Mouse (Mus musculus): ENCODE results near the gene Mns1.
"Not testable (repeated sequence)": the region's sequence is repeated elsewhere in the genome, so short reads cannot be mapped to it uniquely, and the experiment has no call there.

Gene Mns1

GRCm38 (mm10) chr9:72437822-72438701 lies at the start of gene Mns1:
TSS of gene Mns1 (plus strand) at chr9:72438011.
- DNase-seq (ENCODE audit: low spot score in 2 of 2): peak; percentile 84 to 91

GRCm38 (mm10) chr9:72388934-72389333 lies 48.9 kb upstream of the Mns1 start:
- no peak for DNase-seq (ENCODE audit: low spot score in 2 of 2)

- DNase-seq (ENCODE audit: low spot score in 2 of 2): no peak
Measured at GRCm38 (mm10) chr9:72389431-72390002, 48.3 kb upstream of the Mns1 start.

- no peak for DNase-seq (ENCODE audit: low spot score in 2 of 2)
Measured at GRCm38 (mm10) chr9:72390321-72391077, 47.3 kb upstream of the Mns1 start.

- DNase-seq (ENCODE audit: low spot score in 2 of 2): no peak
Measured at GRCm38 (mm10) chr9:72392686-72393085, 45.1 kb upstream of the Mns1 start.

- DNase-seq (ENCODE audit: low spot score in 2 of 2): no peak
Measured at GRCm38 (mm10) chr9:72393238-72393637, 44.6 kb upstream of the Mns1 start.

- DNase-seq (ENCODE audit: low spot score in 2 of 2): no peak
Measured at GRCm38 (mm10) chr9:72393869-72394341, 43.9 kb upstream of the Mns1 start.

- DNase-seq (ENCODE audit: low spot score in 2 of 2): no peak
Measured at GRCm38 (mm10) chr9:72400121-72400520, 37.7 kb upstream of the Mns1 start.

GRCm38 (mm10) chr9:72401769-72402168 lies 36.0 kb upstream of the Mns1 start:
- DNase-seq (ENCODE audit: low spot score in 2 of 2): not testable (repeated sequence)

- DNase-seq (ENCODE audit: low spot score in 2 of 2): no peak
Measured at GRCm38 (mm10) chr9:72403421-72403820, 34.4 kb upstream of the Mns1 start.

- DNase-seq (ENCODE audit: low spot score in 2 of 2): no peak
Measured at GRCm38 (mm10) chr9:72404446-72404845, 33.4 kb upstream of the Mns1 start.

- DNase-seq (ENCODE audit: low spot score in 2 of 2): no peak
Measured at GRCm38 (mm10) chr9:72404934-72405333, 32.9 kb upstream of the Mns1 start.

- no peak for DNase-seq (ENCODE audit: low spot score in 2 of 2)
Measured at GRCm38 (mm10) chr9:72405882-72406638, 31.8 kb upstream of the Mns1 start.

GRCm38 (mm10) chr9:72408131-72408586 lies 29.7 kb upstream of the Mns1 start:
- DNase-seq (ENCODE audit: low spot score in 2 of 2): peak; percentile 48 to 67

GRCm38 (mm10) chr9:72409381-72410225 lies 28.2 kb upstream of the Mns1 start:
- DNase-seq (ENCODE audit: low spot score in 2 of 2): no peak

- DNase-seq (ENCODE audit: low spot score in 2 of 2): no peak
Measured at GRCm38 (mm10) chr9:72411746-72412145, 26.1 kb upstream of the Mns1 start.

GRCm38 (mm10) chr9:72418443-72418842 lies 19.4 kb upstream of the Mns1 start:
- DNase-seq (ENCODE audit: low spot score in 2 of 2): no peak

GRCm38 (mm10) chr9:72420490-72420889 lies 17.3 kb upstream of the Mns1 start:
- DNase-seq (ENCODE audit: low spot score in 2 of 2): no peak

GRCm38 (mm10) chr9:72422284-72422683 lies 15.5 kb upstream of the Mns1 start:
- no peak for DNase-seq (ENCODE audit: low spot score in 2 of 2)

GRCm38 (mm10) chr9:72422753-72423152 lies 15.1 kb upstream of the Mns1 start:
- no peak for DNase-seq (ENCODE audit: low spot score in 2 of 2)

All from urinary bladder, adult 18-20 months (tissue).